Mouse (Mus musculus) spleen, postnatal 4 days (tissue): ENCODE results near the gene Gatb.
"Not testable (repeated sequence)": the region's sequence is repeated elsewhere in the genome, so short reads cannot be mapped to it uniquely, and the experiment has no call there.

Experiments
- DNase-seq, 2 experiments: peaks; one replicate each; pipeline ENCODE4 v3.0.0; 2022; ENCODE audit warnings: low spot score in 2 of 2

Gatb gene

GRCm38 (mm10) chr3:85573864-85574830 lies at the start of gene Gatb:
Gatb (plus strand) TSS chr3:85574119.
- DNase-seq: peak; percentile 96 to 97

DNA sequence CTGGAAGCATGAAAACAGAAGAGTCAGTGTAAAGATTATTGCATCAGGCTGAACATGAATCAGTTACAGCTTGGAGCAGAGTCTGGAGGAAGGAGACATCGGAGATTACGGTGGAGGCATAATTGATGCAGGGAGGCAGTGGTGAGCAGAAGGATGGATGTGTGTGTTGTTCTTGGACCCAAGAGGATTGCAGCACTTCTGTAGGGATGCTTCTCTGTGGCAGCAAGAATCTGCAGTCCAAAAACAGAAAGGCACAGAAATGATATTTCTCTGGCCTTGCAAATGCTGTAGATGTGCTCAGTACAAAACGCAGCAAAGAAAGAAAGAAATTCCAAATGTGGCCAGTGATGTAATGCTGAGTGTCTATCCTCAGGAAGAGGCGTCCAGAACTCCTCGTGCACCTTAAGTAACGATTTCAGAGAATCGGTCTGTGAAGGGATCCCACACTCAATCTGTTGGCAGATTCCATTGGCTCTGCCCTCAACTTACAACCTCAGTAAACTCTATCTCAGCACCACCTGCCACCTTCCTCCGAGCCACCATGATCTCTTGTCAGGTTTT lies 43.2 kb upstream of the Gatb start:
- no peak for DNase-seq

DNA sequence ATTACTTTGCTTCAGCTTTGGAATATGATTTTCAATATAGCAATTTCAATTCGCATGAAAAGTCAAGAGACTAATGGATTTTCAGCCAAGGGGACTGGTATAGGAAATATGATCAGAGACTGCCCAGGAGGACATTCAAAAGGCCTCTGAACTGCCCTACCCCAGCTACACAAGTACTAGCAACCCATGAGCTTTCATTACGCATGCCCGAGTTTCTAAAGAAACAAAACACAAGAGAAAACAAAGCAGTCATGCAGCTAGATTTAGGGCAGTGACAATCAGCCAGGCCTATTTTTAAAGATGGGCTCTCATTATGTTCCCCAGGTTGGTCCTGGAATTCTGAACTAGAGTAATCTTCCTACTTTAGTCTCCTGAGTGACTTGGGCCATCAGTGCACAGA lies 41.5 kb upstream of the Gatb start:
- no peak for DNase-seq

DNA sequence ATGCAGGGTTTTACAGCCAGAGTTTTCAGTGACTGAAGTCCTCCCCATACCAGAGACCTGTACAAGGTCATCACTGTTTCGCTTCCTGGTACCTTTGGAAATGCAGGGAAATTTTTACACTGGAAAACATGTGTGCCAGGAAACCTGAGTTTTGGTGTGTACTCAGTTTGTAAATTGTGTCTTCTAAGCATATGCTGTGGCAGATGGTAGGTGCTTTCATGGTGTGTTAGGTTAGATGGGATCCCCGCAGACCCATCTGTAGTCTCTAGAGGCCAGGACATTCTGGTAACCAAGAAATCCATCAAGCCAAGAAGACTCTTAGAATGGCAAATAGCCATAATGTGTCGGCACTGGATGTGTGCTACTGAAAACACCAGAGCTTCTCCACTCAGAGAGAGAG lies 38.9 kb upstream of the Gatb start:
- no peak for DNase-seq

DNA sequence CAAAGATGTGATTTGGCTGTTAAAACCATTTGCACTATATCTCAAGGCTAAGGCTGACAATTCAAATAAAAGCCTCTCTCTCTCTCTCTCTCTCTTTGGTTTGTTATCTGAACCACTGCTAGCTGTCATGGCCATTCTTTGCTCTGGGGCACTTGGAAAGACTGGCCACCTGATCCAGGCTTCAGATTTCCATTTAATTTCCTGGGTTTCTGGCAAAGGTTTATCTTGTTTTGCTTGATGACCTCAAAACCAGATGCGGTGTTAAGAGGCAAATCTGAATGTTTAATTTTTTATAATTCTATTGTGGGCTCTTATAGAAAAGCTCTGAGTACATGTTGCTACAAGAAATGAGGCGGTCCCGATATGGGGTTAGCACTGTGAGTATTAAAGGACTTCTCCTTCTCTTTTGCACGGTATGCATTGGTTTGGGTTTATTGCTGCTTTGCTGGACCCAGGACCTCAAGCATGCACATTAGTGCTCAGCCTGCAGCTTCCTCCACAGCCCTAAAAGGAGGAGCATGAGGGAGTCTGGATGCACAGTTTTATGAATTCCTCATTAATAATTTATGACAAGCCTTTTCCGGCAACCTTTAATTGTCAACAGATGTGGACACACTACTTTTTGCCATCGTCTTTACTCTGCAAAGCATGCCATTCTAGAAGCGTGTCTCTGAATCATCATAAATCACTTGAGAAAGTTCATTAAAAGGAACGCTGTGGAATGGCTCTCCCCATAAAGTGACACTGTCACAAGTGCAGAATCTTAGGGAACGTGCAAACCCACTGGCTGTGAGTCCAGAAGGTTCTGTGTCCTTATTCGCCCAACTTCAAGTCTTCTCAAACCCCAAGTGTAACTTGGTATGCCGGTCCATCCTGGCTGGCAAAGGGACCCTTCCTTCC lies 38.0 kb upstream of the Gatb start:
- no peak for DNase-seq

GRCm38 (mm10) chr3:85542765-85543164 lies 31.2 kb upstream of the Gatb start:
- no peak for DNase-seq

DNA sequence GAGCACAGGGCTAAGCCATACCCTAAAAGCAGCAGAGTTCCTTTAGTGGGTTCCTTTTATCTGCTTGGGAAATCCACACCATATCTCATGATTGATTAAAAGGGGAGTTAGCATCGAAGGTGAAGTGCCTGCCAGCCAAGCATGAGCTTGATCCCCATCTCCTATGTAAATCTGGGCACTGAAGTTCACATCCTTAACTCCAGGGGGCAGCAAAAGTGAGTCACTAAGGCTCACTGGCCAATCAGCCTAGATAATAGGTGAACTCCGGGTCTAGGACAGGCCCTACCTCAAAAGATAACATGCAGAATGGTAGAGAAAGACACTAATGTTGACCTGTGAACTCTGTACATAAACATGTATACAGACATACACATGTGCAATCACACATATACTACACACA lies 30.3 kb upstream of the Gatb start:
- DNase-seq: no peak

GRCm38 (mm10) chr3:85550312-85550711 lies 23.6 kb upstream of the Gatb start:
- no peak for DNase-seq

DNA sequence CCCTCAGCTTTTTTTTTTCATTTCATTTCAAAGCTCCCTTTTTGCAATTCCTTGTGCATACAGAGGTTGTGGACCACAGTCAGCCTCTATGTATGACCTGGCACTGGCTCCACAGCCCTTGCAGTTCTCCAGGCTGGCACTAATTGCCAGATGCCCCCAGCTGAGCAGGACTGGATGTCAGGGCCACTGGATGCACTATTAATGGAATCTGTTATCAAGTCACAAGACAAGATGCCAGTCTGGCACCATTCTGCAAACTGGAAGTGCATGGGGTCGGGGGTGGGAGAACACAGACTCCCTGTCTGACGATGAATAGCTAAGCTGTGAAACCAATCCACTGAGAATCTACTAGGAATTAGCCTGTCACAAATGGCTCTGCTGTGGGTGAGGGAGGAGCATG lies 22.6 kb upstream of the Gatb start:
- peak in 1 of 2 experiments; percentile 29 for DNase-seq

- peak in 1 of 2 experiments; percentile 30 for DNase-seq
Measured at GRCm38 (mm10) chr3:85553731-85554277, 20.1 kb upstream of the Gatb start.

DNA sequence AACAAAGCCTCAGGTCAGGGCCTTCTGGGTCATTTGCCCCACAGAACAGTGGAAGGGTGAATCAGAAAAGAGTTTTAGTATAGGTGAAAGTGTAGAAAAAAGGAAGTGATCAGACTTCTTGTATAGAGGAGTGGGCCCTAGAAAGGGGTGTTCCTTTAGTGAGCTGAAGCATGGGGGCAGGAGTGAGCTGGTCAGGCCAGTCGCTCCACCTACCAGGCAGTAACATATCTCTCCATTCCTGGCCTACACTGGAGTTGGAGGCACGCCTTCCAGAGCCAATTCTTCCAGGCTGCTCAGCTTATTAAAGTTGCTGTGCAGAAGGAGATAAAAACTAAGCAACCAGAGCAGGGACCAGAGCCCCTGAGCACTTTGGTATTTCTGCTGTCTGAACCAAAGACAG lies 9.3 kb upstream of the Gatb start:
- DNase-seq: peak in 1 of 2 experiments; percentile 23

- peak in 1 of 2 experiments; percentile 18 for DNase-seq
Measured at GRCm38 (mm10) chr3:85571276-85571675, 2.6 kb upstream of the Gatb start.

- not testable (repeated sequence) for DNase-seq
Measured at GRCm38 (mm10) chr3:85572502-85572901, 1.4 kb upstream of the Gatb start.

DNA sequence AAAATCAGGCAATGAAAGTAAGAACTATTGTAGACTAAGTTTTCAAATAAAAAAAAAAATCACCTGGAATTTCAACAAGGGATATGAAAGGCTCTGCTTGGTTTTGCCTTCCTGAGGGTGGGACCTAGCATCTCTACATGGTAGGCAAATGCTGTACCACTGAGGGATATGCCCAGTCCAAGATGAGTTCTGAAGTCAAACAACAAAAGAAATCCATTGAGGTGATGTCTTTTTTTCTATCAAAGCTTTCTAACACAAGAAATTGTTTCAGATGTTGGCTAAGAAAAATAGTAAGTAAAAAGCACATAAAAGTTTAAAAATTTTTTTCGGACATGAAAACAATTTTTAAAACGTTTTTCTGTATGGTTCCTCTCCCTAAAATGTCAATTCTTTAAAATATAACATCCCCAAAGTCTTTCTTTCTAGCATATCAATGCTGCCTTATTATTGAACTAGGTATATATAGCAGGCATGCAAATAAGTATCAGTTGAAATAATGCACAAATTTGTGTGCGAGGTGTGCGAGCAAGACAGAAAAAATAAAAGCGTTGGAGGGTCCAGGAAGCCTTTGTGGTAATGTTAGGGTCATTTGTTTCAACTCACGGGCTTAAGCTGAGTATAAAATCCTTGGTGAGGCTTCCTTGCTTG lies 579 bp upstream of the Gatb start:
- no peak for DNase-seq

DNA sequence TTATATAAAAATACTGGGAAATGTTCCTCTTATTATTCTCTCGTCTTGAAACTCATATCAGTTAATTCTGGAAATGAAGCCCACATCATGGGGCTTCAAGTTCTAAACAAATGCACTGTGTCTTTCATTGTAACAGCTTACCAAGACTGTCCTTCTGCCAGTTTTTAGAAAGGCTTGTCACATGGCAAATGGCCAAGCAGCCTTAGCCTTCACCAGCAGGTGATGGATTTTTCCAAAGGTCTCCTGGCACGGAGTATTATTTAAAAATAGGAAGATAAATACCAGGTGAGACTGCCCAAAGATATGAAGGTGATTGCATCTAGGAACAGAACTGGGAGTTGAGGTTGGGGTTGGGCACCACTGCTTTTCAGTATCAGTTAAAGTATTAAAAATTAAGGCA lies 8.8 kb downstream of the Gatb start:
- DNase-seq: no peak

DNA sequence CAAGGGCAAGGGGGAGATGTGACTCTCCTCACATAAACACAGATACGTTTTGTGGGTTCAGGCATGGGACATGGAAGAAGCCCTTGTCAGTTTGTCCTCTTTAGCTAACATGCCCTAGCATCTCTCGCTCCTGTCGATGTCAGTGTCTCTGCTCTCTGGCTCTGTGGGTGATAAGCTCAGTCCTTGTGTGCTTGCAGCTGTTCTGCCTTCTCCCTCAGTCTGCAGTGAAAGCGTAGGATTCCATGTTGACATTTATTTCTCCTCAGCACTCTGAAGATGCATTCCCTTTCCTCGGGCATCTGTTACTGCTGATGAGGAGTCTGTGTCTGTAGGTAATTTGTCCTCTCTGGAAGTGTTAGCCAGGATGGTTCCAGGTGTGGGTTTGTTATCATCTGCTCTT lies 9.3 kb downstream of the Gatb start:
- DNase-seq: no peak

DNA sequence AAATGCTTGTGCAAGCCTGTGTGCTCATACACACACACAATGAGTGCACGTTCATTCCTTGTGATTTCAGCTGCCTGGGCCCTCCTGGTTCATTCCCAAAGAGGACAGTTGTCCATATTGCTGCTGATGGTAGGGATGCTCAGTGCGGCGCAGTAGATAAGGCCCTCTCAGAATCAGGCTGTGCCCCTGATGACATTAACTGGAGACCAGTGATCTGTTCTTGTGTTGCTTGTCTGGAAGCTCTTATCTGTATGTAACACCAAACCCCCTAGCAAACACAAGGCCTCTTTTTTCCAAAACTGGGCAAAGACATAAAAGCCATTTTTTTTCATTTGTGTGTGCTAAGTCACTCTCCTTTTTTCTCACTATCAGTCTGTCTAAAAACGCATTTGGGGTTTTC lies 11.0 kb downstream of the Gatb start:
- DNase-seq: no peak

GRCm38 (mm10) chr3:85588701-85589100 lies 14.8 kb downstream of the Gatb start:
- no peak for DNase-seq

GRCm38 (mm10) chr3:85590090-85590754 lies 16.3 kb downstream of the Gatb start:
- no peak for DNase-seq

DNA sequence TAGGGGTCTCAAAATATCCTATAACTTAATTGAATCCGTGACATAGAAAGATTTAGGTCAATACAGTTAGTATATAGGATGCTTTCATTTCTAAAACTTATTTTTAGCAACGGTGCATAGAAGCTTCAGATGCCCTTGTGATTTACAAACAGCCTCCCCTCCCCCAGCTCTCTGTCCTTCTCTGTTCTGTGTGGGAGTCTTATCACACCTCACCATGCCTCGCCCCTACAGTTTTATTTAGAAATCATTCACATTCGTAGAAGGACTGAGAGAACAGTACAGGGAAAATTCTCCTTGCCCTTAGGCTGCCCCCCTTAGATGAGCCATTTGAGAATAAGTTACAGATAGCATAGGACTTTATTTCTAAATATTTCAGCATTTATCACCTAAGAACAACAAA lies 18.1 kb downstream of the Gatb start:
- no peak for DNase-seq
